Mouse (Mus musculus) adrenal gland, postnatal 4 days (tissue): Measurements from ENCODE around the gene Tnip3. TPM values are rescaled to one million over a fixed set of nuclear protein-coding genes. Genes with fewer than 3 reads are reported as not detected.
A peak's percentile ranks its signal among the peaks of the same experiment; 100 is the strongest.

Experiments
- DNase-seq, 2 experiments: peaks; one replicate each; pipeline ENCODE4 v3.0.0; 2021 to 2022; ENCODE audit warnings: low spot score in 2 of 2, mixed read lengths in 2 of 2
- total RNA-seq, 2 experiments: library from RNA; stranded (reverse); gene quantifications; 2 replicates each; pipeline ENCODE4 v1.2.3; 2021

The Tnip3 gene
- total RNA-seq, 2 experiments from 2014 or later = 0.31 TPM; not detected in 1

DNA sequence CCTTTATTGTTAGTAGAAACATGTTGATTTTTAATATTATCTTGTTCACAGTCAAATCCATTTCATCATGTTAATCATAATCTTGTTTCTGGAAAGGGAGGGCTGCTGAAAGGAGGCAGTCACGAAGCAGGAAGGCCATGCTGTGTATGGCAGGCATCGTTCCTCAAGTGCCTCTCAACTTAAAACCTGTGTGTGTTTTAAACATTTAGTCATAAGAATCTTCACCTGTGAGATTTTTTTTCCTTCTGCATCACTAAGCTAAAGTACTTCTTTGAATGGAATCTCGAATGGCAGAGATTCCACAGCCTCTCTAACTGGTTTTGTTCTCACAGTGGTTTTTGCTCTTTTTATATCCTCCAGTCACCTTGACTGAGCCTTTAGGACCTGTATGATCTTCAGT lies 121.3 kb downstream of the Tnip3 start:
- DNase-seq = no peak

DNA sequence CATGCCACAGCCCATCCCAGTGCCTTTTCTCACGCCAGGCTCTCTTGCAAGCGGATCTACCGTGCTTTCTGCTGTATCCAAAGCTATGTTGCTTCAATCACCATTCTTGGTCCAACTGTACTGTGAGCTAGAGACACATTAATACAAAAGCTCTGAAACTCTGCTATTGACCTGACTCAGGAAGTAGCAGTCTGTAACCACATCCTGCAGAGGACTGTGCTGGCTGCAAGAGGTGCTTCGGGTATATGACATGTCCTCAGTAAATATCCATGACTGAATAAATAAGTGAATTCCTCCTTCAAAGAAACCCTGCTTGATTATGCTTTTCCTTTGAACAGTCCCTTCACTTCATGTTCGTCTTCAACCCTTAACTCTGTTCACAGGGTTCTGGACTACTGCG lies 122.6 kb downstream of the Tnip3 start:
- DNase-seq = no peak

DNA sequence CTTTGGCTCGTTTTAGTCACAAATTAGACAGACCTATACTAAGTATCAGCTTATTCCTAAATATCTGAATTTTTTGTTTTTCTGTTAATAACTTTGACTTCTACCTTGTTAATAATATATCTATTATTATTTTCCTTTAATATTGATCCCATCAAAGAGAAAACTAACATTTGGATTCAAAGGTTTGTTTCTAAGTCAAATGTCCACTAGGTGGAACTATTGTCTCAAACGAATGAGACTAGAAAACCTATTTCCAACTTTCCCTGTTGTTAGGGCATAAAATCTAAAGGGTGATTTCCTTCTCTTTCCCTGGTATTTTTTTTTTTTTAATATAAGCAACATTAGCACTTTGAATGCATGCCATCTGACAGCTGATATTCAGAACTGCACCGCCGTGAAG lies 126.3 kb downstream of the Tnip3 start:
- DNase-seq = no peak

DNA sequence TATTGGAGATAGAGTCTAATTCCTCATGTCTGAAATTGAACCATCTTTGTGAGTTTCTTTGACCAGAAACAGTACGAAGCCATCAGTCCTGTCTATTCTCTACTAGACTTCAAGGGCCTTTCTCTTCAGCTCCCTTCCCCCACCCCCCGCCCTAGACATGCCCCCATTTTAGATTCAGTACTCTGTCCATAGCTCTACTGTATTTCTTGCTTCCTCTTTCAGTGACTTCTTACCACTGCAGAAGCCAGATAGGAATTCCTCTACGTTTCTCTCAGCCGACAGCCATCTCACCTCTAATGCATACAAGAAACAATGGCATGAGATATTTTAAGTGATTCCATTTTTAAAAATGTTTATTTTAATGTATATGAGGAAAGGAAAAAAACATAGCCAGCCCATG lies 136.2 kb downstream of the Tnip3 start:
- no peak for DNase-seq

DNA sequence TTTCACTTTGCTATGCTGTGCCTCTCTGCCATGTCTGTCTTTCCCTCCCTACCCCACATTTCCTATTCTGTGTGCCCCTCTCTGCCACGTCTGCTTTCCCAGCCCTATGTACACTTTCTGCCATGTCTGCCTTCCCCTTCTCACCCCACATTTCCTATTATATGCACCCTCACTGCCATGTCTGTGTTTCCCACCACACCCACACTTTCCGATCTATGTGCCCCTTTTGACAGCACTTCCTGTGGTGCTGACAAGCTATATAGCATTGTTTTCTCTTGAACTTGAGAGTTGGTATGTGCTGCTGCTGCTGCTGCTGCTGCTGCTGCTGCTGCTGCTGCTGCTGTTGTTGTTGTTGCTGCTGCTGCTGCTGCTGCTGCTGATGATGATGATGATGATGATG lies 136.9 kb downstream of the Tnip3 start:
- no peak for DNase-seq

DNA sequence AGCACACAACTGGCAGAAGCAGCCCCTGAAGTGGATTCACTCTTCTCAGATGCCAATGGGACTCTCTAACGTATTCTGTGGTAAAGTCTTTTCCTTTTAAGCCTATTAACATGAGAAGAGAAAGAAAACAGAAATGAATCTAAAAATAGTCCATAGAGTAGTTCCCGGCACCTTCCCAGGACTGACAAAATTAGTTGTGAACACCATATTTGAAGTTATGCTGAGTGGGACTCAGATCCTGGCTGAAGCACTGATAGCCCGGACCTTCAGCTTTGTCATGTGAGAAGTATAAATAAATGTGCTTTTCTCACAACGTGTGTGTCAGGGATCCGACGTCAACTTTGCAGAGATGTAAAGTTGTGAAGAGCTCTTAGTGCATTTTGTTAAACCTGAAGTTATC lies 138.9 kb downstream of the Tnip3 start:
- DNase-seq = no peak

DNA sequence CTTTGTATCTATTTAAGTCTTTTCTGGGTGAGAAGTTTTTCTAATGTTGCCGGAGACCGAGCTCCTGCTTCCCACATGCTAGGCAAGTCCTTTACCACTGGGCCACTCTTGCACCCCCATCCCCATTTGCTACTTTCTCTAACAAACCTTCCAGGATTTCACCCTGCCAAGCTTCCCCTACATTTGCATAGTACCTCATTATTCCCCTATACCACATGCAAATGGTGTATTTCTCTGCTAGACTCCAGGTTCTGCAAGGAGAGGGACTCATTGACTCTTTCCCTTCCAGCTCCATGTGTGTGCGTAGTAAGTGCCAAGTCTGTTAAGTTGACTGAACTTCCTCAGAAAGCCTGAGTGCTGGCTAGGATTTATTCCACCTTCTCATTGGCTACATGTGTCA lies 141.2 kb downstream of the Tnip3 start:
- no peak for DNase-seq

DNA sequence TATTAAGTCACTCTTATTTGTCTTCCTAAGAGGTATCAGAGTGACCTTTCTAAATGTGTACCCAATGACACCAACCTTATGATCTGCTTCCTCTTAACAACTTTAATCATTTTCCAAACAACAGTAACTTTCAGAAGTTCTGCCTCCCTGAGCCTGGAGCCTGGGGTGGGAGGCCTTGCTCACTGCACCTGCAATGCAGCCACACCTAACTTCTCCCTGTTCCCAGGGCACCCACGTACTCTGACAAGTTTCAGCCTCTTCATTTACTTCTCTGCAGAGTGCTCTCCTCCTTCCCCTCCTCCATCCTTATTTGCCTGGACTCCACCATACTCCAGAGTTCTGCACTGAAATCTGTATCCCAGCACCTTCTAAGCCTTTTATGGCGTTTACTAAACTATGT lies 144.9 kb downstream of the Tnip3 start:
- DNase-seq = no peak

DNA sequence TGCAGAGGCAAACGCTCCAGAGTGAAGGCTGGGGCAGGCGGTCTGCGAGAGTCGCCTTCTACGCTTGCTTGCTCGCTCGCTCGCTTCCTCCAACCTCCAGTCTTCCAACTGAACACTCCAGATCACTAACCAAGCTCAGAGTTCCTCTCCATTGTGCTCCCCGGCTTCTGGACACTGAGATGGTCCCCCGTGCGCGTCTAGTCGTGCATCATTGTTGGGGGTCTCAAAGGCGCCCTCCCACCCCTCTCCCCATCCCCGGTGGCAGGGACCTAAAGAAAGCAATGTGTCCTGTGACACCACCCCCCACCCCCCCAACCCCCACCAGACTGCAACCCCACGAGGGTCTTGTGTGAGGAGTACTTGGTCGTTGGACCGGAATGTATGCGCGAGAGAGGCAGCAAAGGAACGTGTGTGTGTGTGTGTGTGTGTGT lies 145.9 kb downstream of the Tnip3 start:
- DNase-seq = no peak

DNA sequence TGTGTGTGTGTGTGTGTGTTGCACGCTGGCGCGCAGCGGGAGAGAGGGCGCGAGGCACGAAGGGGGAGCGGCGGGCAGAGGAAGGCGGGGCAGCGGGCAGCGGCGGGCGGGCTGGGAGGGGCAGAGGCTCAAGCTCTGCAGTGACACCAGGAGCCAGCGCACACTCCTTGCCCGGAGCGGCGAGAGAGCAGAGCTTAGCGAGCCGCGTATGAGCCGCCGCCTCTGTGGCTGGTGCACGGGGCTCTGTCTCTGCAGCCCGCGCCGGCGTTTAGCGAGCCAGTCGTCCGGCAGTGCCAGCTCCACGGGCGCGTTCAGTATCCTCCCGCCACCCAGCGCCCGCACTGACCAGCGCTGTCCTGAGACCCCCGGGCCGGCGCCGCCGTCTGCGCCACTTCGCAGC lies 146.3 kb downstream of the Tnip3 start, which contains the start of gene Ndnf:
Gene Ndnf, plus strand, starts transcription at position 140 of the 400 bp plus-strand sequence.
- DNase-seq = peak; percentile 54 to 56

DNA sequence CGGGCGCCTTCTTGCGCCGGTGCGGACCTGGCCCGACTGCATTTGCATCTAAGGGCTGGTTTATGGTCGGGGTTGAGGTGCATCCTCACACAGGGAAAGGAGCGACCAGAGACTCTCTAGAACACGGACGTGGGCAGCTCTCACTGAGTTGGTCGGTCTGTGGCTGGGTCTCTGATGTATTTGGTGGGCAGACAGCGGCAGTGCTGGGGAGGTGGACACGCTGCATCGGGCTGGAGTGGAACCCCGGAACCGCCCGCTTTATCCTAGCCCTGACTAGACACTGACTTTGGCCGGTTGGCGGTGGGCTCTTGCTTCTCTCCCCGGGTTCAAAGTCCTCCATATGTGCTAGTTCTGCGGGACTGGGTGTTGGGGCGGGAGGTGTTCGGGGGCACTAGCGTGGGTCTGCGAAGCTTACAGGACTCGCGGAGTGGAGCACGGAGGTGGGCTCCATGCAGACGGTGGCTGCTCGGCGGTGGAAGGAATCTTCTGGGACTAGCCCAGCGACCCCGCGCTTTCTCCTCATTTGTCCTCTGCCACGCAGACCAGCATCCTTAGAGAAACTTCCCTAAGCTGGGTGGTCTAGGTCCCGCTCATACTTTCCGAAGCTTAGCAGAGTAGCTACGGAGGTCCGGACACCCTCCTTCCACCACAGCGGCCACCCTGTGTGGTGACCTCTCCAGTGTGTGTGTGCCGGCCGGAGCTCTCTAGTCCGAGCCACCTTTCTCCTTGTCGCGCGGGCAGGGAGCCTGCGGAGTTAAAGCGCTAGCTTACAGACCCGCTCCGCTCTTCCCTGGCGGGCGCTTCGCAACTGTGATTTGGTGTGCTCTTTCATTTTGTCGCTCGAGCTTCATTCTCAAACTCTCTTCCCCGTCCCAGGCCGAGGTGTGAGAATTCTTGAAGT lies 147.3 kb downstream of the Tnip3 start:
- peak; percentile 4 to 6 for DNase-seq

Other genes with a start within 250 kb of the Tnip3 start
- gene C130060K24Rik, start 144.2 kb upstream of the Tnip3 start, total RNA-seq = not detected
- gene Ndnf, start 146.3 kb downstream of the Tnip3 start, total RNA-seq = 10 to 100 TPM; 10.5 to 13.4 TPM